Mouse (Mus musculus) gastrocnemius, adult 2 months (tissue): ENCODE results near the gene Atp5h. TPM values are rescaled to one million over a fixed set of nuclear protein-coding genes. Genes with fewer than 3 reads are reported as not detected.

ENCODE experiments used
- DNase-seq: peaks from one replicate; pipeline ENCODE4 v3.0.0; 2022
- H3K27ac ChIP-seq: fragments of 200-600 bp; 2 replicates; pipeline ENCODE4 v1.8.1; 2022; ENCODE audit warnings: mild to moderate bottlenecking
- H3K4me3 ChIP-seq: fragments of 200-600 bp; 2 replicates; pipeline ENCODE4 v1.8.1; 2022; ENCODE audit warnings: mild to moderate bottlenecking, moderate library complexity
- CTCF ChIP-seq: fragments of 200-600 bp; IDR thresholded peaks from 2 replicates; pipeline ENCODE4 v1.8.1; 2022; ENCODE audit warnings: antibody characterized with exemption, mild to moderate bottlenecking, moderate library complexity
- intact Hi-C: fragments of 180-260 bp; cut with DNase I; formaldehyde crosslinking; loops from one replicate; pipeline ENCODE4 v1.15.1; 2025
- microRNA-seq: library from miRNA; unstranded; fragments of <30 nt; microRNA quantifications from one replicate; pipeline ENCODE4 v1.2.0, GENCODE M21; 2021
- total RNA-seq, 2 experiments: library from RNA; stranded (reverse); gene quantifications; 2 replicates each; pipeline ENCODE4 v1.2.3; 2021

Atp5h gene
- total RNA-seq, 2 experiments from 2014 or later = 680 to 956 TPM

GRCm38 (mm10) chr11:115367395-115367944 lies 52.3 kb downstream of the Atp5h start, which contains the start of gene Hid1:
Gene Hid1 (minus strand): TSS chr11:115367756.
- peak; percentile 86 for DNase-seq
- TF ChIP-seq CTCF = no peak
- peak within 1 kb of the TSS; percentile 86 for H3K4me3 ChIP-seq
- H3K27ac ChIP-seq = peak within 1 kb of the TSS; percentile 72
- intact Hi-C loops = no loop called here

GRCm38 (mm10) chr11:115366706-115367394 lies 52.9 kb downstream of the Atp5h start:
- DNase-seq = no peak
- intact Hi-C loops = no loop called here

GRCm38 (mm10) chr11:115366039-115366705 lies 53.6 kb downstream of the Atp5h start:
- DNase-seq = no peak
- intact Hi-C loops = no loop called here
- no peak for TF ChIP-seq CTCF
- H3K27ac ChIP-seq = peak overlapping the region; percentile 25; the same call in 1 of the 2 replicates
- H3K4me3 ChIP-seq = peak overlapping the region; percentile 86

More at GRCm38 (mm10) chr11:115366706-115367394, 52.9 kb downstream of the Atp5h start:
- H3K4me3 ChIP-seq = peak overlapping the region; percentile 86
- H3K27ac ChIP-seq = peak overlapping the region; percentile 72
- TF ChIP-seq CTCF = no peak

Small RNA genes lying within 50 kb of the gene (microRNA-seq; reads per million reads assigned to microRNA genes)
- gene Mir3968 = not detected

Other genes starting within 250 kb of the Atp5h start
- gene Tmem104, start 232.5 kb downstream of the Atp5h start, total RNA-seq = 1 to 10 TPM; 7.3 to 7.4 TPM
- 10 to 100 TPM; 12.7 to 16.3 TPM for gene Nat9, start 232.1 kb downstream of the Atp5h start, total RNA-seq
- gene Grin2c, start 152.7 kb downstream of the Atp5h start, total RNA-seq = under 1 TPM in 1 of 2 experiments, not detected in 1; 0.06 TPM
- 1 to 10 TPM; 2.9 to 4.4 TPM for gene Fdxr, start 142.9 kb downstream of the Atp5h start, total RNA-seq
- 1 to 10 TPM; 2.4 to 5.4 TPM for gene Fads6, start 122.3 kb downstream of the Atp5h start, total RNA-seq
- gene Otop2, start 112.8 kb downstream of the Atp5h start, total RNA-seq = not detected
- gene Ush1g, start 97.9 kb downstream of the Atp5h start, total RNA-seq = under 1 TPM; 0.61 to 0.81 TPM
- gene Otop3, start 85.2 kb downstream of the Atp5h start, total RNA-seq = not detected
- 1 to 10 TPM; 1.0 to 1.2 TPM for gene Hid1, start 52.2 kb downstream of the Atp5h start, total RNA-seq
- 1 to 10 TPM; 1.5 to 2.0 TPM for gene Cdr2l, start 38.0 kb downstream of the Atp5h start, total RNA-seq
- 10 to 100 TPM; 79.2 to 99.2 TPM for gene Mrpl58, start 16.2 kb downstream of the Atp5h start, total RNA-seq
- gene Kctd2, start 166 bp upstream of the Atp5h start, total RNA-seq = 10 to 100 TPM; 14.8 to 22.3 TPM
- gene Trim80, start 20.6 kb upstream of the Atp5h start, total RNA-seq = not detected
- gene Slc16a5, start 42.5 kb upstream of the Atp5h start, total RNA-seq = not detected
- under 1 TPM; 0.95 to 0.99 TPM for gene Armc7, start 55.7 kb upstream of the Atp5h start, total RNA-seq
- 1 to 10 TPM; 5.8 to 7.7 TPM for gene Nt5c, start 71.9 kb upstream of the Atp5h start, total RNA-seq
- 10 to 100 TPM; 38.4 to 40.9 TPM for gene Jpt1, start 94.4 kb upstream of the Atp5h start, total RNA-seq
- gene Sumo2, start 116.3 kb upstream of the Atp5h start, total RNA-seq = 100 to 1,000 TPM; 138 to 164 TPM
- 10 to 100 TPM; 17.2 to 18.6 TPM for gene Nup85, start 144.5 kb upstream of the Atp5h start, total RNA-seq
- 10 to 100 TPM; 66.8 to 88.5 TPM for gene Mrps7, start 184.0 kb upstream of the Atp5h start, total RNA-seq
- gene Gga3, start 184.1 kb upstream of the Atp5h start, total RNA-seq = 10 to 100 TPM; 18.8 to 20.7 TPM
- gene Mif4gd, start 193.0 kb upstream of the Atp5h start, total RNA-seq = 10 to 100 TPM; 46.0 to 55.0 TPM
- 10 to 100 TPM; 43.1 to 51.5 TPM for gene Slc25a19, start 208.3 kb upstream of the Atp5h start, total RNA-seq